Mouse (Mus musculus) gastrocnemius, postnatal 36 days (tissue): ENCODE data around the gene Arhgap1. TPM values are rescaled to one million over a fixed set of nuclear protein-coding genes. Genes with fewer than 3 reads are reported as not detected.
A peak's percentile ranks its signal among the peaks of the same experiment; 100 is the strongest.
"Not testable (repeated sequence)": the region's sequence is repeated elsewhere in the genome, so short reads cannot be mapped to it uniquely, and the experiment has no call there.

Source experiments
- DNase-seq, 2 experiments: peaks; one replicate each; pipeline ENCODE4 v3.0.0; 2022
- intact Hi-C: fragments of 180-260 bp; cut with DNase I; formaldehyde crosslinking; loops from one replicate; pipeline ENCODE4 v1.15.1; 2025
- long read RNA-seq, 2 experiments: library from polyadenylated mRNA; stranded (forward); transcript quantifications; one replicate each; pipeline ENCODE4 v2.0.0; 2021
- total RNA-seq, 2 experiments: library from RNA; stranded (reverse); gene quantifications; 2 replicates each; pipeline ENCODE4 v1.2.3; 2021

The Arhgap1 gene
- 1 to 10 TPM; 6.4 to 7.1 TPM for total RNA-seq
- long read RNA-seq, experiment 1, partial matches to known transcripts, result 2 of 4 reads
- long read RNA-seq, experiment 1, other reads (novel, unspliced or antisense), result 1 of 4 reads
- long read RNA-seq, experiment 2, partial matches to known transcripts, result 1 of 5 reads
- long read RNA-seq, experiment 2, other reads (novel, unspliced or antisense), result 2 of 5 reads

- intact Hi-C loops, result loop anchor here (2.0 kb wide), 1 partner anchor 61 kb away; the partner anchor contains the start of genes Atg13 and Harbi1
- DNase-seq, result peak; percentile 95 to 96
Measured at GRCm38 (mm10) chr2:91649553-91650359, at the start of gene Arhgap1, which contains the start of gene Zfp408. Gene Arhgap1 (plus strand): TSS chr2:91649860. Gene Zfp408 (minus strand): TSS chr2:91649791.

GRCm38 (mm10) chr2:91600475-91600874 is 49.2 kb upstream of the Arhgap1 start:
- intact Hi-C loops, result loop anchor here (5.0 kb wide), 1 partner anchor 33 kb away; no protein-coding TSS in a partner anchor
- no peak for DNase-seq

- intact Hi-C loops, result loop anchor here (5.0 kb wide), 1 partner anchor 35 kb away; no protein-coding TSS in a partner anchor
- no peak for DNase-seq
Measured at GRCm38 (mm10) chr2:91602389-91602788, 47.3 kb upstream of the Arhgap1 start.

- DNase-seq, intact Hi-C loops: not testable (repeated sequence)
Measured at GRCm38 (mm10) chr2:91609370-91609769, 40.3 kb upstream of the Arhgap1 start.

GRCm38 (mm10) chr2:91622356-91622755 is 27.3 kb upstream of the Arhgap1 start:
- intact Hi-C loops, result loop anchor here (10.0 kb wide), 1 partner anchor 308 kb away; no protein-coding TSS in a partner anchor
- no peak for DNase-seq

- DNase-seq, result not testable (repeated sequence)
- intact Hi-C loops, result loop anchor here (10.0 kb wide), 1 partner anchor 309 kb away; no protein-coding TSS in a partner anchor
Measured at GRCm38 (mm10) chr2:91623366-91623765, 26.3 kb upstream of the Arhgap1 start.

GRCm38 (mm10) chr2:91627486-91627885 is 22.2 kb upstream of the Arhgap1 start:
- intact Hi-C loops, result loop anchor here (10.0 kb wide), 1 partner anchor 313 kb away; no protein-coding TSS in a partner anchor
- DNase-seq, result no peak

- no peak for DNase-seq
Measured at GRCm38 (mm10) chr2:91628171-91628570, 21.5 kb upstream of the Arhgap1 start.

GRCm38 (mm10) chr2:91629682-91630081 is 20.0 kb upstream of the Arhgap1 start:
- intact Hi-C loops, result loop anchor here (10.0 kb wide), 1 partner anchor 315 kb away; no protein-coding TSS in a partner anchor
- DNase-seq, result no peak

More at GRCm38 (mm10) chr2:91628171-91628570, 21.5 kb upstream of the Arhgap1 start:
- intact Hi-C loops, result loop anchor here (10.0 kb wide), 1 partner anchor 313 kb away; no protein-coding TSS in a partner anchor

- intact Hi-C loops, result no loop called here
- DNase-seq, result no peak
Measured at GRCm38 (mm10) chr2:91630384-91630783, 19.3 kb upstream of the Arhgap1 start.

GRCm38 (mm10) chr2:91631826-91632225 is 17.8 kb upstream of the Arhgap1 start:
- intact Hi-C loops, result no loop called here
- no peak for DNase-seq

- DNase-seq, result no peak
- intact Hi-C loops, result no loop called here
Measured at GRCm38 (mm10) chr2:91632316-91632715, 17.3 kb upstream of the Arhgap1 start.

- DNase-seq, result no peak
- intact Hi-C loops, result no loop called here
Measured at GRCm38 (mm10) chr2:91633334-91633977, 16.2 kb upstream of the Arhgap1 start.

GRCm38 (mm10) chr2:91634841-91635240 is 14.8 kb upstream of the Arhgap1 start:
- intact Hi-C loops, result no loop called here
- DNase-seq, result no peak

GRCm38 (mm10) chr2:91635486-91635885 is 14.2 kb upstream of the Arhgap1 start:
- DNase-seq, result no peak
- intact Hi-C loops, result no loop called here

GRCm38 (mm10) chr2:91636229-91636628 is 13.4 kb upstream of the Arhgap1 start, which contains the start of gene F2:
Gene F2 (minus strand): TSS chr2:91636414.
- no peak for DNase-seq
- intact Hi-C loops, result no loop called here

- intact Hi-C loops, result no loop called here
- DNase-seq, result no peak
Measured at GRCm38 (mm10) chr2:91636727-91637338, 12.8 kb upstream of the Arhgap1 start.

GRCm38 (mm10) chr2:91638931-91639330 is 10.7 kb upstream of the Arhgap1 start:
- DNase-seq, result no peak
- intact Hi-C loops, result no loop called here

- no peak for DNase-seq
- intact Hi-C loops, result no loop called here
Measured at GRCm38 (mm10) chr2:91642825-91643415, 6.7 kb upstream of the Arhgap1 start.

- intact Hi-C loops, result no loop called here
- DNase-seq, result no peak
Measured at GRCm38 (mm10) chr2:91644021-91644420, 5.6 kb upstream of the Arhgap1 start.
